Mouse (Mus musculus) c-Kit-positive CD71-positive TER-119-negative erythroid progenitor cells, embryonic 14.5 days (primary cell): Measurements from ENCODE around the gene Ofcc1.

Source experiments
- DNase-seq: peaks from one replicate; pipeline ENCODE4 v3.0.0-alpha.2; 2013; ENCODE audit warnings: low read depth

Ofcc1 gene

DNA sequence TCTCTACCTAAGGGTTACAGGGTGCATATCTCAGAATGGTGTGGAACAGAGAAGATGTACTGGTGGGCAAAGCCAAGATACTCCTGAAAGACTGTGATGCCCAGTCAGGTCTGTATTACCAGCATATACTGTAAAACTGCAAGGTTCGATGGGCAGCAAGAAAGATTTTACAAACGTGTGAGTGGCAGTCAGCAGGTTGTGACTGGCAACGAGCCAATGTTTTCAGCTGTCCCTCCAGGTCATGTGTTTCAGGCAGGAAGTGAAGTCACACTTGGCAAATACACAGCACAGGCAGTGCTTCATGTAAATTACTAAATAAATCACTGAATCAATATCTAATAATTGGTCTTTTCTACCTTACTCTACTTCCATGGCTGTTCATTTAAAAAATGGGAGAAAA is at the start of gene Ofcc1:
Ofcc1 (minus strand) TSS at position 163 of the 400 bp plus-strand sequence.
- no peak for DNase-seq

DNA sequence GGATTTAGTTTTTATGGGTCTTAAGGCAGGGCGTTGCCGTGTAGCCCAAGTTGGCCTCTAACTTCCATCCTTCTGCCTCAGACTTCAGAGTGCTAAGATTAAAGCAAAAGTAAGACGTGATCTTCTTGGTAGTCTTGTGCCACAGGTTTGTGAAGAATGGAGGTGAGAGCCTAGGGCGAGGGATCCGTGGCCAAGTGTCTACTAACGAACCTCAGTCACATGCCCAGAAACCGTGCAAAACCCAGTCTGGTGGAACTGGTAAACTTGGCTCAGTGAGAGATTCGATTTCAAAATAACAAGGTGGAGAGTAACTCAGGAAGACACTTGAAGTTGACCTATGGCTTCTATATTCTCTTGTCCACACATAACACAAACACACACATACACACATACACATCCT is 28.9 kb upstream of the Ofcc1 start:
- no peak for DNase-seq

DNA sequence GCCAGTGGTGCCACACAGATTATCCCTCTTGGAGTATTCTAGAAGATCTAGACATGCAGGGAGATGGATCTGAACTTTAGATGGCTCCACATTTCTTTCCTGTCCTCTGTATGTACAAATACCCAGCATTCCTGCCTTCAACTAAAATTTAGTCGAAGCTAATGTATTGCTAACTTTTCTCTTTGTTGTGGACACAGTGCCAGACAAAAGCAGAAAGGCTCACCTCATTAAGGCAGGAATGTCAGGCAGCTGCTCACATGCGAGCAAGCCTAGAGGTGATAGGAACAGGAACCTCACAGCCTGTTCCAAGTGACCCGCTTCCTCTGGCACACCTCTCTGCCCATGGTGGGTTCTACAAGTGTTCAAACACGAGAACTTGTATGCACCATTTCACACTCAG is 26.2 kb upstream of the Ofcc1 start:
- no peak for DNase-seq

DNA sequence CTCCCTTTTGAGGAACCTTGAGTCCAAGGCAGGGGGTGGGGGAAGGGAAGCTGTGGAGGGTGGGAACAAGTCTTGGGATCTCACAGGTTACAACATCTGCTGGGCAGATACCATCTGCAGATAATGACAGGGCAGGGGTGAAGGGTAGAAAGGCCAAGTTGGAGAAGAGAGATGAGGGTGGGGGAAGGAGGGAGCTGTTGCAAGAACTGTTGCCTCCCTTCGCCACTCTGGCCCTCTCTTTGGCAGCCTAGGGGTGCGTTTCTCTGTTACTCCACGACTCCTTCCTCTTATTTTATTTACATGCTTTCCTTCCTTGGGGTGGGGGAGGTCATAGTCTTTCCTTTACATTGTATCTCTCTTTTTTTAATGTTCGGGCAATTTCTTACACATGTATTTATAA is 23.7 kb upstream of the Ofcc1 start:
- DNase-seq = no peak

DNA sequence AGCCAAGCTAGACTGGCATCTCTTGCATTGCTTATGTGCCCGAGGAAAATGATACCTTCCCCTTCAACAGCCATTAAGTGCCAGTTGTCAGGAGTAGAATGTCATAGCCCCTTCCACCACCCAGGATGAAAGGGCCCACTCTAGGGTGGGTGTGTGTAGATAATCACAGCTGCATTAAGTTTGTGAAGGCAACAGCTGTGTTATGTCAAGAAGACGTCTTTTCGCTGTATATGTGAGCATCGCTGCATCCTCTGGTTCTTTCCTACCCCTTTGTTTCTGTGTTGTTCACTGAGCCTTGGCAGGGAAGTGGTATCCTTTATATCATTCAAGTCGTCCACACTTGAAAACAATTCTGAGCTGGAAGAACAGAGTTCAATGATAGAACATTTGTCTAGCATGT is 15.5 kb upstream of the Ofcc1 start:
- no peak for DNase-seq

DNA sequence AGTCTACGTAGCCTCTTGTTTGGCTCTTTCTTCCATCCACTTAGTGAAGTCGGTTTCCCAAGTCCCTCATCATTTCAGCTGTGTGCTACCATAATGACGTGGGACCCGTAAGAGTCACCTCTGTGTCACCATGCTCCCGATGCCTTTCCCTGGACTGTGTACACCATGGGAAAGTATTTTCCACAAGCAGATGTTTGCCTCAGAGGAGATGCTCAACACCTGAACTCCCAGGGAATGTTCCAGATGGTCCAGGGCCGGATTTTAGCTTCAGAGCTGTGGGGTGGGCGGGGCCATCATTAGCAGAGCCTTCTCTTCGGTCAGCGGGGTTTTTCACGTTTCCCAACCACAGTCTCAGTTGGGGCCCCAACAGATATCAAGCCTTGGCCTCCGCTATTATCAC is 5.5 kb upstream of the Ofcc1 start:
- DNase-seq = no peak

DNA sequence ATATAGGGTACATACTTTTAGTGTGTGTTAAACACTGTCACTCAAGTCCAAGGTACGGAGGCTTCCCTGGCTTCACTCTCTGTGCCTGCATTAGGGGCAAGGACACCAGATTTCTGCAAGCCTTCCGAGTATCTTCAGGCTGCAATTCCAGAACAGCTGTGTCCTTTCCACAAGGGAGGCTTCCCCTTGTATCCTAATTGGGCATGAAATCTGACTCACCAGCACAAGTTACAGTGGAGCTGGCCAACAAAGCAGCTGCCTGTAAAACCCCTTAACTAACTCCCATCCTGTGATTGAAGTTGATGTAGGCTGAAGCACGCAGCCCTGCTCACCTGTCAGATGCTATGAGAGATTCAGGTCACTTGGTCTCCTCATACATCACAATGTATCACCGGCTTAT is 3.6 kb upstream of the Ofcc1 start:
- no peak for DNase-seq

DNA sequence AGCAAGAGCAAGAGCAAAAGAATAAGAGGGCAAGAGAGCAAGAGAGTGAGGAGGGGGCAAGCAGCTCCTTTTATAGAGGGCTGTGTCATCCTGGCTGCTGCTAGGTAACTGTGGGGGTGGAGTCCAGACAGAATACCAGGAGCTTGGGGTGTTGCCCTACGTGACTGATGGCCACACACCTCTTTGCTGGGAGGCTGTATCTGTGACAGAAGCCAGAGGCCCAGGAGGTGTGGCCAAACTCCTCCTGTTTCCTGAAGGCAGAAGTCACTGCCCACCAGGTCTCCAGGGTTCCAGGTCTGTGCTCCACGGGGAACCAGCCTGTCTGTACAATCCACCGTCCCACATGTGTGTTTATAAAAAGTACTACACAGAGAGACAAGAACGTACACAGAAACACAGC is 558 bp downstream of the Ofcc1 start:
- DNase-seq = no peak

DNA sequence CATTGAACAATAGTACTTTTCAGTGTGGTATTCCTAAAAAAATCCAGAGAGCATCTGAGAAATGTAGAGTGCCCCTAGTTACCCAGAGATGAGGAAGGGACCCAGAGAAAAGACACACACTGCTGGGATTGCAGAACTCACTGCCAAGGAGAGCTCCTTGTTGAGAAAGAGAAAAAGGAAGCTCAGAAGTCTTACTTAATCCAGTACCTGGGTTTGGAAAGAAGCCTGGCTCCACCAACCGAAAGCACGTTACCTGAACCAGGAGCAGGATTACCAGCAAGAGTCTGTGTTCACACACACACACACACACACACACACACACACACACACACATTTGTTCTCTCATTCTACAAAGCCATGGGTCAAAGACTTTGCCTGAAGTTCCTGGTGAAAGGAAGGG is 14.2 kb downstream of the Ofcc1 start:
- no peak for DNase-seq

DNA sequence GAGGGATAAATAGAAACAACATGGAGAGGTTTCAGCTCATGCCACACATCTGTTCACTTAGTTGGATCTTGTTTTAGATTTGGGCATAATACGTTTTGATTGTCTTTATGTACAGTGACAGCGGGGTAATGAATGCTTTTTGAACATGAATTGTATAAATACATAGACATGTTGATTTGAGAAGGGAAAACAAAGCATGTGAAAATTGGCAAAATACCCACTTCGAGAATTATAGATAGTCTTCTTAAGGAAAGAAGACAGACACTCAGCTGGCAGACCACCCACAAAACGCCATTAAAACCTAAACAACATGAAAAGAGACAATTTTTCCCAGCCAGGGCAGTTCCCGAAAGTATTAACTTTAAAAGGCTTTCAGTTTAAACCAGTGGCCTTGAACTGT is 37.9 kb downstream of the Ofcc1 start:
- DNase-seq = no peak

DNA sequence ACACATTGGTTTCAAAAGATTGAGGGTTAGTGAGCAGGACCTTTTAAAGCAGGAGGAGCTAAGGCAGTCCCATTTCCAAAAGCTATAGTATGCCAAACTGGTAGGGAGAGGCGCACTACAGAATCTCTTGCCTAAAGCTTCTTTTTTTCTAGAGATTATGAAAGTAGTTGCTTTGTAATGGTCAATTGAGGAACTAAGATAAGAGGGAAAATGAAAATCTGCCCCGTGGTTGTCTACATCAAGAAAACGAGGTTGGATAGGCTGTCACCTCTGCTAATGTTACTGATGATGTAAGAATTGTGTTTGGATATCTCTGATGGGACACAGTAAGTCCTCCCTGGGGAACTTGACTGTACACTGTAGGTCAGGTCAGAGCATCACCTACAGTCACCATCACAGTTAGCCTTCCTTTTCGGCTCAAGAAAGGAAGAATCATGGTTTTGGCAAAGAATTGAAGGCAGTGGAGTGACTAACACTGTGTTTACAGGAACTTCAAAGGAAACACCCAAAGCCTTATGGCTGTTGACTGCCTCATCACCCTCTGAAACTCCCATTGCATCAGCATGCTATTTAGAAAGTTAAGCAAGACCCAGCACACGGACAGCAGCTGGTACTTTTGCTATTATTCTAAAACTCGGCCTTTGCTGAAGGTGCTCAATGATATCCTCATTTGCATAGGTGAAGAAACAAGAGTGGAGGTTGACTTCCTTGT is 40.3 kb downstream of the Ofcc1 start:
- DNase-seq = no peak

DNA sequence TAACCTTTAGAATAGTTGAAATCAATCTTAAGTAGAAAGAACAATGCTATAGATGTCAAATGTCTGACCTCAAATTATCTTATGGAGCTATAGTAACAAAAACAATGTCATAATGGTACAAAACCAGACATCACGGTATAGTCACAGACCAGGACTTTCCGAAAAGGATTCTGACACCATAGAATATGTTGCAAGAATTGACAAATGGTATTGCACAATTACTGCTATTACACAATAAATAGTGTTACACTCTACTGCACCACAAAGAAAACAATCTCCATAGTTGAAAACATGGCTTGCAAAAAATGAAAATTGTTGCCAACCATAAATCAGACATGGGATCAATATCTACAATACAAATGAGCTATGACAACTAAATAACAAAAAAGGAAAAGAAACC is 43.5 kb downstream of the Ofcc1 start:
- no peak for DNase-seq

DNA sequence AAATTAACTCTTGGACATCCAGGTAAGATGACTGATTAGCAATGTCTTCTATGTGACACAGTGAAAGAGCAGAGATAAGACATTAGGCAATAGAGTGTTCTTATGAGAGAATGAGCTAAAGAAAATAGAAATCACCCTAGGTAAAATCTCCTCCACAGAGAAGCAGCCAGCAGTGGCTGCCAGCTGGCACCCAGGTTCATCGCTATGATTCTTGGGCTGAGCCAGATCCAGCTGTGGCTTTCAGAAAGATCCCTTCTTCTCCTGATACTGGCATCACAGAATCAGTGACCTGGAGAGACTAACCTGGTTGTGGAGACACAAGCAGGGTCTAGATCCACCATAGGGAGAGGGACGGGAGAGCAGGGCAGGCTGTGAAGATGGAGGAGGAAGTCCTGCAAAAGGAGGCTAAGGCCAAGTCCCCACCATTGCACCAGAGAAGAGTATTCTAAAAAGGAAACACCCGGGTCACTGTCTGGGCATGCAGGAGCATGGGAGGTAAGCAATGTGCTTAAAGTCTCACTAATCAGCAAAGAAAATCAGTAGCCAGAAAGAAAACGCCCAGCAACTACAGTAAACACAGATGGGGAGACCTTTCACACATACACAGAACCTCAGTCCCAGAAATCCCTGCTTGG is 46.0 kb downstream of the Ofcc1 start:
- DNase-seq = no peak

DNA sequence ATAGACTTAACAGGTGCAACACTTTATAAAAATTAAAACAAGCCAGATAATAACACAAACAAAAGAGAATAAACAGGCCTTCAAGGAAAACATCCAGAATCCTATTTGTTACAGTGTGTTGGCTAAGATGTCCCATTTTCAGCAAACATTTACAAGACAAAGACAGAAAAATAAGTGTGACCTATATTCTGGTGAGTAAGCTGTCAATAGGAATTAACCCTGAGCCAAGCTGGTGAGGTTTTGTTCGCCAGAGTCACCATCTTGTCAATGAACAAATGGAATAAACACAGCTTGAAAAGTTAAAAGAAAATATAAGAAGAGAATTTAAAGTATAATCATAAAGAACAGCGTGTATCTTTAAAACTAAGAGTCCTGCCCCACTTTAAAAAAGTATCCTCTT is 68.4 kb downstream of the Ofcc1 start:
- DNase-seq = no peak

DNA sequence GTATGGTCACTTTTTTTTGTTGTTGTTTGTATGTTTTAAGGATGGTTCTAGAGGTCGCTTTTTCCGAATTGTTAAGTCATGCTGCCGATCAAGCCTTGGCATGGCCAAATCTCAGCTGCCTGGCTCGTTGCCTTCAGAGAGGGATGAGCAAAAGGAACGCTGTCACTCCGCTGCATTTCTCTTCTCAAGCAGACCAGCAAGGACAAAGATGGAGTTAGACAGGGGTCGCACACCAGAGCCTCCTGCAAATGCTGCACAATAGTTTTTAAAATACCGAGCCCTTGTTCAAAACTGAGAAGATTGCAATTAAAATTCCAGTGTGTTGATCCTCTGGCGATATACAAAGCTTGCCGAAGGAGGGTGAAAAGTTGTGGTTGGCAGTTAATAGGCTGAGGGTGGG is 70.4 kb downstream of the Ofcc1 start:
- no peak for DNase-seq

DNA sequence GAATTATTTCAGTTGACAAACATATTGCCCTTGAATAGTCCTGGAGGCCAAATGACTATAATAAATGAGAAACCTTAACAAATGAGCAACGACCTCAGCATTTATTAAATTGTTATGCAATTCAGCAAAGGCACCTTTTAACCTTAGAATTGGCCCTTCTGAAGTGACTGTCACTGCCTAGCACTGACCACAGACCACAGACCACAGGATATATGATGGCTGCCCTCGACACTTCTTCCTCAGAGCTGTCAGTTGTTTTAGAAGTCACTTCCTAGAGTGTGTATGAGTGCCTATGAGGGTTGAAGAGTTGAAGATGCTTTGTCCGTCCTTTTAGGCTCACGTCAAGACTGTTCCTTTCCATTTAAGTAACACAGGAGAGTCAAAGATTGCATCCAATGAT is 72.6 kb downstream of the Ofcc1 start:
- DNase-seq = no peak

DNA sequence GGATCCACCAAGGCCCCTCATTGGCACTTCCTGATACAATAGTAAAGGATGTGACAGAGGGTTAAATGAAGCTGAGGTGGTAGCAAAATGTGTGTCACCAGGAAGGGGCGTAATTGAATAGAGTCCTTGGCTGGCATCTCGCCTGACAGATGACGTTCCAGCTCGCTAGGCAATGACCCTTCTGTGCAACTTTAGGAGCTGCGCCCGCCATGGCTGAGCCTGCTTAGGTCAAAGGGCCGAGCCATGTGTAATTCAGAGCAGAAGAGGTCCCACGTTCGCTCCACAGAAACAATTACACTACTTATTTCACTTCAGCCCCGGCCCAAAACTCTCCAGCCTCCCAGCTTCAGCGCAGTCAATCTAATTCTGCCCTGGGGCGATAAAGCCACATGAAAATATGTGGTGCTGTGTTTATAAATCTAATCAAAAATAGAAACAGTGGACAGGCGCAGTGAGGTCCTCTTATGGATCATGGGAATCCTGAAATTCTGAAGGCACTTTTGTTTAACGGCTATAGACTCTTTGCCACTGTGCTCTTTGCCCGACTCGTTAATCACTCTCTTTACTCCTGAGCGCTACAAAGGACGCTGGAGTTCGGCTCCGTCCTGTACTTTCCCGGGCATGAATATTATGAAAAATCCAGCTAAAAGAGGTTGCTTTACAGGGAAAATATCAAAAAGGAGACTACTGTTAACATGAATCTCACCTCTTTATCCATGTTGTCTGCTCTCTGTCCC is 73.8 kb downstream of the Ofcc1 start:
- no peak for DNase-seq

DNA sequence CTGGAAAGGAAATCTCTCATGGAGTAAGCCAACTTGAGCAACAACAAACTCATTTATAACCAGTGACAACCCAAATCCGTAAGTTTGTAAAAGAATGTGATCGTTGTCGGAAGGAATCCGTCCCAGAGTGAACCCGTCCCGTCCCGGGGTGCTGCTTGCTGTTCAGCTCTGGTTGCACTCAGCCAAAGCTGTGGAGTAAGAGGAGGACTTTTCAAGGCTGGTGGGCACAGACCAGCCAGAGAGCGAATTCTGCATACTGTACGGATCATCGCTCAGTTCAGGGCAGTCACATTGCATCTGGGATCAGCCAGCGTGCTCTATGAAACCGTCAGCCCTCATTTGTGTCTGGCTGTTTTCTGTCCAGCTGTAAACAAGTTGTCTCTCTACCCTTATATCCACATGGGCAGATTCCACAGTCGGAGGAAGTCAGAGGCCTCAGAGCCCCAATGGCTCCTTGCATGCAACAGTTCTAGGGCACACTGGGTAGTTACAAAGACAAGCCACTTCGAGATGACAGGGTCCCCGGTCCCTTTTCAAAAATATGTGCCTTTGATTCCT is 75.9 kb downstream of the Ofcc1 start:
- no peak for DNase-seq

DNA sequence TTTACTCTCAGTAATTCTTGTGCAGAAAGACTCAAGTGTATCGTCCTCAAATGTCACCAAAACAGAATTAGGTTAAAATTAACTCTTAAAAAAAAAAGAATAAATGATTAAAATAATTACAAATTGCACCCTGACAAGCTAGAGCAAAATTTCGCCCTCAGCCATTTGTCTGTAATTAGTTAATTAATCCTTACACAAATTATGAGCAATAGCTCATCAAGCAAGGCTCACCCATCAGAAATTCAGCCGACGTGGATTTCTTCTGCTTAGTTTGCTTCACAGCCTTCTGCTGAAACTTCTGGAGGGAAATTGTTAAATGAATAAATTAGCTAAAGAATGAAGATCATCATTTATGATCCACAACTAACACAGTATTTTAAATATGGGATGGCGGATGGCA is 80.6 kb downstream of the Ofcc1 start:
- DNase-seq = no peak

DNA sequence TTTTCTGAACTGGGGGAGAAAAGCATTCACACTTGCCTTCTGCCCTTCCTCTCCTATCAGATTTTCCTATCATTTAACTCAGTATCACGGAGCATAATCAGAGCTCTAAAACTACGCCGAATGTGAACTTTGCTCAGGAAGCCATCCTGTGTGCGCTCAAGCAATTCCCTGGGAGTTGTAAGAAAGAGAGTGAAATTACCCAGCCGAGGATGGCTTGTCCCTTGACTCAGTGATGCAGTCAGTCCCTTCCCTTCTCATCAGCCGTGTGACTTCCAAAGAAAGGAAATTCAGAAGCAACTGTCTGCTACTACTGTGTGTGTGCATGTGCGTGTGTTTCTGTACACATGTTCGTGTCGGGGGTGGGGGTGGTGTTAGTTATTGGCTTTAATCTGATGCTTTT is 93.7 kb downstream of the Ofcc1 start:
- DNase-seq = no peak

DNA sequence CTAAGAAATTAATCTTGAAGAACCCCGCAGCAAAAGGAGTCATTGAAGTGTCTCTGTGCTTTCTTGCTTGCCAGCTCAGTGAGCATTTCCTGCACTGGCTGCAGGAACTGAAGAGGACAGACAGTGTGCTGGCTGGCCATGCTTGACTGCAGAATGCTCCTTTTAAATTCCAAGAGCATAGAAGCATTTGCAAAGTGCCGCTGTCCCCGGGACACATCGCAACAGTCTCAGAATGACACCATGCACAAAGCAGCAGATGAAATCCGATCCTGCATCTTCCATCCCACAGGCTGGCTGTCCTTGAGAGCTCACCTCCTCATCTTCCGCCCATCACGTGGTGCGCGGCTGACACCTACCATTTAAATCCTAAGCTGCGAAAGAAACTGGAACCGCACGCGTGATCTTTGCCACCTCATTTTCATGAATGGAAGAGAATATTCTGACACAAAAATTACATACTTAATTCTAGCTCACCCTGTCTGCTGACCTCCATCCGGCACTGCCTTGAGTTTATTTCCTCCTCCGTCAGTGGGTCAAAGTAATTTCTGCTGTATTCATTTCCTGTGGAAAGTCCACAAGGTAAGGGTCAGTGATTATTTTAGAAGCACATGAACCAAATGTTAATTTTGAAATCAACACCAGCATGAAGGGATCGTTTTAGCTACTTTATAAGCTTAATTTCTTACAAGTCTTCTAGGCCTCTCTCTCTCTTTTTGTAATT is 98.0 kb downstream of the Ofcc1 start:
- no peak for DNase-seq

DNA sequence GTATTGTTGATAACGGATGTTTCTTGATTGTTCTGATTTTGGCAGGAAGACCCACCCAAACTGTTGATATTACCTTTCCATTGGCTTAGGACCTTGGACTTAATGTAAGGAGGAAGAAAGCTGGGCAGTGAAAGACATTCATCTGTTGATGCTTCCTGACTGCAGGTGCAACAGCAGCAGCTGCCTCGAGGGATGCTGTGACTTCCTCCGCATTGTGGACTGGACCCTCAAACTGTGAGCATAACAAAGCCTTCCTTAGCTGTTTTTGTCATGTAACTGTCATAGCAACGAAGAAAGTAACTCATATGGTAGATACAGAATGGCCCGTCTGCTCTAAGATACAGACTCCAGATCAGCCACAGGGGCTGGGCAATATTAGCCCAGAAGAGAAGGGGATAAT is 102.5 kb downstream of the Ofcc1 start:
- DNase-seq = no peak

DNA sequence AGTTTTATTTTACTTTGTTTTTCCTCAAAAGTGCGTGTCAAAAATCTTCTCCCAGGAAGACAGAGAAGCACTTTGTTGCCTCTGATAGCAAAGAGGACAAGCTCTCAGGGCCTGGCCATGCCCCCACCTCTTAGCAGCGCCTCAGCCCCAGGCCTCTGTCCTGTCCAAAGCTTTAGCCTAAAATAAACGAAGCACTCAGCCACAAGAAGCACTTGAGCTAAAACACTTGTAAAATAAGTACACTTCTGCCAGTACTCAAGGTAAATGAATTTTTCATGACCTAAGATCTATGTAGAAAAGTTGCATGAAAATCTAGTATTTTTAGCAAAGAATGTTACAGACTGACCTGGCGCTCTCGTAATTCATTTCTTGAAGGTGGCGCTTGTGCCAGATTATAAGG is 117.4 kb downstream of the Ofcc1 start:
- no peak for DNase-seq
